Mouse (Mus musculus) brown adipose tissue, adult 24 weeks (tissue): ENCODE measurements around the gene Ripor1. TPM values are rescaled to one million over a fixed set of nuclear protein-coding genes. Genes with fewer than 3 reads are reported as not detected.
A peak's percentile ranks its signal among the peaks of the same experiment; 100 is the strongest.
"Not testable (repeated sequence)": the region's sequence is repeated elsewhere in the genome, so short reads cannot be mapped to it uniquely, and the experiment has no call there.

Experiments
- H3K27ac ChIP-seq: fragments of 200-500 bp; replicated peaks from 2 replicates; pipeline ENCODE4 v1.5.1; 2012; ENCODE audit warnings: low read depth, mild to moderate bottlenecking, low read length
- H3K4me1 ChIP-seq: fragments of 200-500 bp; 2 replicates; pipeline ENCODE4 v1.6.1; 2012; ENCODE audit warnings: low read length, mixed read lengths; ENCODE audit not compliant: control insufficient read depth, insufficient read depth, insufficient read length
- H3K4me3 ChIP-seq: fragments of 200-500 bp; 2 replicates; pipeline ENCODE4 v1.5.1; 2012; ENCODE audit warnings: low read depth, mild to moderate bottlenecking, low read length, moderate library complexity; ENCODE audit not compliant: insufficient read depth
- polyA plus RNA-seq: library from polyadenylated mRNA; stranded (reverse); fragments of >200 nt; gene quantifications from 2 replicates; pipeline ENCODE4 v1.2.4, GENCODE M21; 2012; ENCODE audit not compliant: missing spikeins, insufficient read depth, insufficient read length

Gene Ripor1
- polyA plus RNA-seq, 1 experiment: 13.4 TPM

GRCm38 (mm10) chr8:105594451-105595242, 10.4 kb upstream of the Ripor1 start:
- peak overlapping the region; percentile 67 for H3K4me3 ChIP-seq
- H3K4me1 ChIP-seq: peaks cover 7% of the 10 kb centered on the region; the same call in 1 of the 2 replicates
- H3K27ac ChIP-seq: peak overlapping the region; percentile 69

GRCm38 (mm10) chr8:105596362-105597034, 8.6 kb upstream of the Ripor1 start:
- Histone ChIP-seq H3K27ac (peak overlapping the region; percentile 86), H3K4me1 (peaks cover 7% of the 10 kb centered on the region; the same call in 1 of the 2 replicates), H3K4me3 (peak overlapping the region; percentile 49)

- no peak overlapping the region for H3K4me3 ChIP-seq
- no peak overlapping the region for H3K27ac ChIP-seq
- peaks cover 7% of the 10 kb centered on the region; the same call in 1 of the 2 replicates for H3K4me1 ChIP-seq
These were observed 6.3 kb upstream of the Ripor1 start for GRCm38 (mm10) chr8:105598777-105599176.

GRCm38 (mm10) chr8:105601301-105601700, 3.8 kb upstream of the Ripor1 start:
- H3K4me1 ChIP-seq: peaks cover 3% of the 10 kb centered on the region; the same call in 1 of the 2 replicates

GRCm38 (mm10) chr8:105602540-105602939, 2.5 kb upstream of the Ripor1 start:
- H3K4me3 ChIP-seq, H3K27ac ChIP-seq, H3K4me1 ChIP-seq: not testable (repeated sequence)

More at GRCm38 (mm10) chr8:105601301-105601700, 3.8 kb upstream of the Ripor1 start:
- no peak overlapping the region for H3K4me3 ChIP-seq
- H3K27ac ChIP-seq: no peak overlapping the region

GRCm38 (mm10) chr8:105605491-105606188, 585 bp downstream of the Ripor1 start:
- Histone ChIP-seq H3K4me1 (peaks cover 8% of the 10 kb centered on the region), H3K27ac (peak overlapping the region; percentile 80), H3K4me3 (peak overlapping the region; percentile 99)

GRCm38 (mm10) chr8:105606189-105607023, 1.4 kb downstream of the Ripor1 start:
- Histone ChIP-seq H3K27ac (peak overlapping the region; percentile 78), H3K4me3 (peak overlapping the region; percentile 99), H3K4me1 (peaks cover 8% of the 10 kb centered on the region)

GRCm38 (mm10) chr8:105607062-105607461, 2.0 kb downstream of the Ripor1 start:
- Histone ChIP-seq H3K4me1 (peaks cover 12% of the 10 kb centered on the region), H3K4me3 (peak overlapping the region; percentile 99), H3K27ac (peak overlapping the region; percentile 78)

GRCm38 (mm10) chr8:105607684-105608083, 2.6 kb downstream of the Ripor1 start:
- peaks cover 12% of the 10 kb centered on the region for H3K4me1 ChIP-seq
- H3K4me3 ChIP-seq: no peak overlapping the region
- H3K27ac ChIP-seq: no peak overlapping the region

- Histone ChIP-seq H3K4me3 (no peak overlapping the region), H3K4me1 (peaks cover 10% of the 10 kb centered on the region), H3K27ac (peak overlapping the region; percentile 6)
These were observed 4.3 kb downstream of the Ripor1 start for GRCm38 (mm10) chr8:105609355-105609754.

- H3K4me3 ChIP-seq: no peak overlapping the region
- peaks cover 9% of the 10 kb centered on the region for H3K4me1 ChIP-seq
- peak overlapping the region; percentile 6; the same call in 1 of the 2 replicates for H3K27ac ChIP-seq
These were observed 4.7 kb downstream of the Ripor1 start for GRCm38 (mm10) chr8:105609771-105610170.

GRCm38 (mm10) chr8:105611836-105612235, 6.8 kb downstream of the Ripor1 start:
- Histone ChIP-seq H3K27ac (no peak overlapping the region), H3K4me1 (peaks cover 9% of the 10 kb centered on the region), H3K4me3 (no peak overlapping the region)

- Histone ChIP-seq H3K4me3 (peak overlapping the region; percentile 77), H3K27ac (peak overlapping the region; percentile 84), H3K4me1 (peaks cover 6% of the 10 kb centered on the region)
These were observed 8.0 kb downstream of the Ripor1 start for GRCm38 (mm10) chr8:105613037-105613436.

- H3K4me3 ChIP-seq: peak overlapping the region; percentile 77
- H3K27ac ChIP-seq: peak overlapping the region; percentile 84
- H3K4me1 ChIP-seq: peaks cover 6% of the 10 kb centered on the region
These were observed 8.9 kb downstream of the Ripor1 start for GRCm38 (mm10) chr8:105613830-105614511.
